Mouse (Mus musculus) neutrophil, adult 65 days (primary cell): Measurements from ENCODE around the gene Mapk1ip1l. TPM values are rescaled to one million over a fixed set of nuclear protein-coding genes. Genes with fewer than 3 reads are reported as not detected.

Experiments
- total RNA-seq: library from RNA; stranded (reverse); gene quantifications from 2 replicates; pipeline ENCODE4 v1.2.4, GENCODE M21; 2023

Gene Mapk1ip1l
- total RNA-seq: 119 and 140 TPM in 2 replicates

GRCm38 (mm10) chr14:47297785-47298407, at the start of gene Mapk1ip1l:
TSS of gene Mapk1ip1l (plus strand) at chr14:47298266.

GRCm38 (mm10) chr14:47276637-47277393, 21.3 kb upstream of the Mapk1ip1l start, which contains the start of the genes Wdhd1 and Socs4:
TSS of gene Wdhd1 (minus strand) at chr14:47276857.
TSS of gene Socs4 (plus strand) at chr14:47276931.

GRCm38 (mm10) chr14:47367461-47367860, 69.4 kb downstream of the Mapk1ip1l start, which contains the start of gene Lgals3:
TSS of gene Lgals3 (plus strand) at chr14:47367751.

Other genes with a start within 250 kb of the Mapk1ip1l start
- gene Gch1, start 108.9 kb upstream of the Mapk1ip1l start, total RNA-seq: 20.8 and 28.9 TPM in 2 replicates
- gene Wdhd1, start 21.4 kb upstream of the Mapk1ip1l start, total RNA-seq: 18.6 and 37.1 TPM in 2 replicates
- 10.0 and 12.1 TPM in 2 replicates for gene Socs4, start 21.3 kb upstream of the Mapk1ip1l start, total RNA-seq
- gene Lgals3, start 69.5 kb downstream of the Mapk1ip1l start, total RNA-seq: 482 and 610 TPM in 2 replicates
- gene Dlgap5, start 120.1 kb downstream of the Mapk1ip1l start, total RNA-seq: 48.0 and 51.5 TPM in 2 replicates
- gene Fbxo34, start 152.2 kb downstream of the Mapk1ip1l start, total RNA-seq: 28.7 and 29.6 TPM in 2 replicates